Mouse (Mus musculus): ENCODE measurements around the gene Herpud2.

Gene Herpud2

DNA sequence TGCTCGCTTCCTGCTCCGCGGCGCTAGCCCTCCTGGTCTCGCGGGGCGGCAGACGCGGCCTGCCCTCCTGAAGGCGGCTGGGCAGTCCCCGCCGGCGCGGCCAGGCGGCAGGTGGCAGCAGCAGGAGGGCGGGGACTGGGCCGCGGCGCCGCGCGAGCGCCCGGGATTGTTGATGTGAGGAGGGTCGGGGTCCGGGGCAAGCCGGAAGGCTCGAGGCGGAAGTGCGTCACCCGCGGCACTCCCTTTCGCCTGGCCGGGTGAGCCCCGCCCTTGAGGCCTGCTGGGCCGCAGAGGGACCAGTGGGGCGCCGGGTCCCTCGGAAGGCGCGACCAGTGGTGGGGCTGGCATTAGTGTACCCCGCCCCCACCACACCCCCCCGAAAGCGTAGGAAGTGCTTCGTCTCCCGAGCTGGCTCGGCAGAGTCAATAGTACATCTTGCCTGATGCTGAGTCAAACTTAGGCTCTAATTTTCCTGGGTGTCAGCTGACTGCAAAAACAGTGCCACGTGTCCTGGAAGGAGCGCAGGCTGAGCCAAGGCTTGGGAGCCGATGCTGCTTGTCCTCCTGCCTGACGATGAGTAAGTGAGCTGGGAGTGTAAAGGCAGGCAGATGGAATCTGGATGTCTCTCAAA lies at the start of gene Herpud2:
Herpud2 (minus strand) TSS at position 210 of the 631 bp plus-strand sequence.
- peak; percentile 85 for DNase-seq (ENCODE audit: low read depth)

DNA sequence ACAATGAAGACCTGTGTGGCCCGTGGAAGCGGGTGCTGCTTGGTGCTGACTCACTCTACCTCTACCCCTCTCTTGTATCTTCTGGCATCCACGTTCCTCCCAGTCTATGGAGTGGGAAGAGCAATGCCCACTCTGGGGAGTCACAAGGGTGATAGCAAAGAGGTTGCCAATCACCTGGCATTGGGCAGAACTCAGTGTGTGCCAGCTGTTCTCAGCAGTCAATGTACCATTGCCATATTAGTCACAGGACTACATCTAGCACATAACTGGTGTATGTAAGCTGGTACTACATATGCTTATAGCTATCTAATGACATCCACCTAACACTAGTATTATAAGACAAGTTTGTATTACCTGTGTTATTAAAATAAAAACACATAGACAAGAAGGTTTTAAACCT lies 49.4 kb upstream of the Herpud2 start:
- DNase-seq (ENCODE audit: low read depth): no peak

DNA sequence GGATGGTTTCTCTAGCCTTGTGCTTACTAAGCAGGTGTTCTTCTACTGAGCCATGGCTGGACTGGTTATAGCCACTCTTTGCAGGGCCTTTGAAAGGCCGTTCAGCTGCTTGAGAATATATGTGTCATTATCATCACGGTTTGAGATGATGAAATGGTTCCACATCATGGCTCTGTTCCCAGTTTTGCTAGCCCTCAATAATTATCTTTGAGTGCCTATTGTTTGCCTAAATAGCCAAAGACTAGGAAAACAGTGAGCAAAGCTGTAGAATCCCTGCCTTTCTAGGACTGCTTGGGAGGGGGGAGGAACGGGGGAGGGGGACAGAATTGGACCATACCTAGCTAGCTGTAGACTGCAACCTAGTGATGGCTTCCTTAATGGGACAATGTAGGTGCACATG lies 48.5 kb upstream of the Herpud2 start:
- no peak for DNase-seq (ENCODE audit: low read depth)

GRCm38 (mm10) chr9:25196746-25197145 lies 45.1 kb upstream of the Herpud2 start:
- DNase-seq (ENCODE audit: low read depth): no peak

GRCm38 (mm10) chr9:25191612-25192011 lies 40.0 kb upstream of the Herpud2 start:
- no peak for DNase-seq (ENCODE audit: low read depth)

GRCm38 (mm10) chr9:25186501-25186900 lies 34.9 kb upstream of the Herpud2 start:
- DNase-seq (ENCODE audit: low read depth): no peak

DNA sequence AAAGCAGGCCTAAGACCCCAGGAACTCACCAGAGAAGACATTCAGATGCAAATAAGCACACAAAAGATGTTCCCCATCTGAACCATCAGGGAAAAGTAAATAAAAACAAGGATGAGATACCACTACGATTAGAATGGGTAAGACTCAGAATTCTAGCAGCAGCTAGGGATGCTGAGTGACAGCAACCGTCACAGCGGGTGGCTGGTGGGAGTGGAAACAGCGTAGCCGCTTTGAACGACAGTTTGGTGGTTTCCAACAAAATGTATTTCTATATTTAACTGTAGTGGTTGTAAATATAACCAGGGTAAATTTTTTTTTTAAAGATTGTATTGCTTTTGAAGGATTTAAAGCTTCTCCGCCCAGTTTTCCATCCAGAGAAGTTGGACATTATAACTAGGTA lies 34.2 kb upstream of the Herpud2 start:
- DNase-seq (ENCODE audit: low read depth): no peak

GRCm38 (mm10) chr9:25184606-25185005 lies 33.0 kb upstream of the Herpud2 start:
- DNase-seq (ENCODE audit: low read depth): no peak

DNA sequence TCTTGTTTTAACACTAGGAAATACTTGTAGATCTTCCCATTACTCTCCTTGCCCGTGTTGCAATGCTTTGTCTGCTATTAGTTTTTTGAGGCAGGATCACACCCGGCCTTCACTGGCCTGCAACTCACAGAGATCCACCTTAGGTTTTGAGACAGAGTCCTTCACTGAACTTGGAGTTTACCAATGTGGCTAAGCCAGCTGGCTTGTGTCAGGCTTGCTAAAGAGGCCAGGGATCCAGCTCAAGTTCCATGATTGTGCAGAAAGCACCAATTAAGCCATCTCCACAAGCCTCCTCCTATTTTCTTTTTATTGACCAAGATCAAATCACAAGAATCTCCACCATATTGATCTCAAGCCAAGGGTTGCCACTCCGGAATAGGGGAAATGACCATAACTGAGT lies 26.4 kb upstream of the Herpud2 start:
- no peak for DNase-seq (ENCODE audit: low read depth)

DNA sequence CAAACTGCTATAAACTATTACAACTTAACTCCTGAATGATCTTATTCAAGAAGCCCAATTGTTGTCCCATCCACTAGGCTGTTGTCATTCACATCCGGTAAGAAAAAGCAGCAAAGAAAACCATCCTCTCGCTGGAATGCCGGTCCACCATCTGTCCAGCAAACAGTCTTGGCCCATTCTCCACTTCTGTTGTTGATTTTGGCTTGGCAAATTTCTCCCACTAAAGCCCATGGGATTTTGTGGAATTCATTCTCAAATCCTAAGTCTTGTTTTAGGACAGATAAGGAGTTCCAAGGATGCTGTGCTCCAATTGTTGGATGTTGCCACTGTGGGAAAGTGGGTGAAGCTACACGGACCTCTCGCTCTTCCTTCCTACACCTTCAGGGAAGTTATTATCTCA lies 25.6 kb upstream of the Herpud2 start:
- DNase-seq (ENCODE audit: low read depth): no peak

DNA sequence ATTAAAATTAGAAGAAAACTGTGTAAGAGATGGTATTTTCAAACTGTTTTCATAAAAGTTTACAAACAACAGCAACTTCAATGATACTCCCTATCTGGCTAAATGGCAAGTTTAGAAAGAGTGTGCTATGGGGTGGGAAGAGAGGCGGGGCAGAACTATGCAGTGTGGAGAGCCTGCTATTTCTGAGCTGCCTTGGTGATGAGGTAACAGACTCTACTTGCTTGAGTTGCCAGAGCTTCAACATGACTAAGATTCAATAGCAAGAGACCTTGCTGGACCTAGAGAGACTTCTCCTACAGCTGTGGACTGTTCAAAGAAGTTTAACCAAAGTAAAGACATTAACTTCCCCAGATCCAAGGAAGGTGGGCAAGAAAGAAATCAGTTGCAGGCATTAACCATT lies 24.9 kb upstream of the Herpud2 start:
- DNase-seq (ENCODE audit: low read depth): no peak

GRCm38 (mm10) chr9:25175978-25176377 lies 24.4 kb upstream of the Herpud2 start:
- DNase-seq (ENCODE audit: low read depth): no peak

GRCm38 (mm10) chr9:25175039-25175442 lies 23.4 kb upstream of the Herpud2 start:
- no peak for DNase-seq (ENCODE audit: low read depth)

DNA sequence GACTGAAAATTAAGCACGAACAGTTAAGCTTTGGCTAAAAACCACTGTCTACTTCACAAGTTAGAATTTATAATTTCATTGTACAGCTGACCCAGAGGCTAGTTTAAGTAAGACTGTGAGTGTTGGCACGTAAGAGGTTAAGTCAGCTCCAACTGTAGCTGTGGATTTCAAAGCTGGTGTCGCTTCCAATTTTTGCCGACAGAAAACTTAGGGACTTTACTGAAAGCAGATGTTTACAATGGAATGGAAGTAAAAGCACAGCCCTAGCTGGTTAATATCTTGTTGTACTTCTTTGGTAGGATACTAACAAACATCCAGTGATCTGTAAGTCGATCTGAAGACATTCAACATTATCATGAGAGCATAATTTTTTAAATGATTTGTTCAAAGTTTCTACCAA lies 23.0 kb upstream of the Herpud2 start:
- DNase-seq (ENCODE audit: low read depth): no peak

DNA sequence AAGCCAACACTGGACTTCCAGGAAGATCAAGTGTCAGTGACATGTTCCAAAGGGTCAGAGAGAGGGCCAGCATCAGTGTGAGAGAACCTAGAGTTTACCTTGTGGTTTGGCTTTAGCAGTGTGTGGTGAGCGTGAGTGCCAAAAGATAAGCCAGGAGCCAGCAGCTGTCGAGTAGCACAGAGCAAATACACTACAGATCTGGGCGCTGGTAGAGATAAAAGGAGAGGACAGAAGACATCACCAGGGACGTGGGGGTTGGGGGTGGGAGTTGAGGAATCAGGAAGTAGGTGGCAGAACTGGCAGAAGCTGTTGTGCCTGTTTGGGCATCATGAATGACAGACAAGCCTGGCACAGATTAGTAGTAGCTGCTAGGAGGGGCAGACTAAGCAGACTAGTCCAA lies 21.6 kb upstream of the Herpud2 start:
- no peak for DNase-seq (ENCODE audit: low read depth)

- no peak for DNase-seq (ENCODE audit: low read depth)
Measured at GRCm38 (mm10) chr9:25169626-25170025, 18.0 kb upstream of the Herpud2 start.

- DNase-seq (ENCODE audit: low read depth): peak; percentile 72
Measured at GRCm38 (mm10) chr9:25167458-25168084, 16.0 kb upstream of the Herpud2 start.

- DNase-seq (ENCODE audit: low read depth): no peak
Measured at GRCm38 (mm10) chr9:25158218-25158617, 6.6 kb upstream of the Herpud2 start.

- no peak for DNase-seq (ENCODE audit: low read depth)
Measured at GRCm38 (mm10) chr9:25156377-25156776, 4.8 kb upstream of the Herpud2 start.

DNA sequence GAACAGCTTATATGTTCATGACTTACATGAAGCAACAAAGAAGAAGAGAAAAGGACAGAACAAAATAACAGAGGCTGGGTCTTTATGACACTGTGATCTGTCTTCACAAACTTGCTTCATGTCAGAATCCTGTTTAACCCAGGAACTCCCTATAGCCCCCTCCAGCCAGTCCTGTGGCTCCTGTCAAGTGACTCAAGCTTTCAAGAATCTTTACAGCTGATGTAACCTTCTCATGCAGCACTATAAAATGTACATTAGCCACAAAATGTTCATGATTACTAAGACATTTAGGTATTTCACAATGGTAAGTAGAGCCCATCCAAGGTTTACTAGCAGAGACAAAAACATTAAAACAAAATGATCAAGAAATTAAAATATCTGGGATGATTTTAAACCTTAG lies 1.4 kb upstream of the Herpud2 start:
- DNase-seq (ENCODE audit: low read depth): no peak

GRCm38 (mm10) chr9:25152457-25152856 lies 837 bp upstream of the Herpud2 start:
- DNase-seq (ENCODE audit: low read depth): no peak

DNA sequence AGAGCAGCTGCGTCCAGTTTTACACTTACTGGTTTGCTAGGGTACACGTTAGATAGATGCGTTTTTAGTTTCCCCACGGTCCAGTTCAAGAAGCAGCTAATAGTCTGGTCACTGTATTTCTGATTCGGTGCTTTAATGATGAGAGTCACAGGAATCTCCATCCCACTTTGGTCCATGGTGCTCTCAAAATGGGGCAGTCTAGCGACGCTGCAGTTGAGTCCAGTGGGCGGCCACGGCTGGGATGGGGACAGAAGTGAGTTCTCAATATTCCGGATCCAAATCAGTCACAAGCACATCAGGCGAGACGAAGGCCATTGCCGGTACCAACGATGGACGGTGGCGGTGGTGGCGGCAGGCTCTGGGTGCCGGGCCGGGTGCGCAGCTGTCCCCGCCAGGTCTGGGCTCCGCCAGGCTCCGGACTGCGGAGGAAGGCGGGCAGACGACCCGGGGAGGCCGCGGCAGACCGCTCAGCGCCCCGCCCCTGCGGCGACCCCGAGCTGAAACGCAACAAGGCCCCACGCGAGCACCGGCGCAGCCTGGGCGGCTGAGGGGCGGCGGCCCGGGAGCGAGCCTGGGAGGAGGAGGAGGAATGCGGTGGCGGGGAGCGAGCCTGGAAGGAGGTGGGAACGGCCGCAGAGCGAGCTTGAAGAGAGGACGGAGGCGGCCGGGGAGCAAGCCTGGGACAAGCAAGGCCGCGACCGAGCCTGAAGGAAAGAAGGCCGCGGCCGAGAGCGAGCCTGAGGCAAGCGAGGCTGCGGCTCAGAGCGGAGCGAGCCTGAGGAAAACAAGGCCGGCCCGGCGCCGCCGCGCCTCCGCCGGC lies 619 bp downstream of the Herpud2 start:
- no peak for DNase-seq (ENCODE audit: low read depth)

DNA sequence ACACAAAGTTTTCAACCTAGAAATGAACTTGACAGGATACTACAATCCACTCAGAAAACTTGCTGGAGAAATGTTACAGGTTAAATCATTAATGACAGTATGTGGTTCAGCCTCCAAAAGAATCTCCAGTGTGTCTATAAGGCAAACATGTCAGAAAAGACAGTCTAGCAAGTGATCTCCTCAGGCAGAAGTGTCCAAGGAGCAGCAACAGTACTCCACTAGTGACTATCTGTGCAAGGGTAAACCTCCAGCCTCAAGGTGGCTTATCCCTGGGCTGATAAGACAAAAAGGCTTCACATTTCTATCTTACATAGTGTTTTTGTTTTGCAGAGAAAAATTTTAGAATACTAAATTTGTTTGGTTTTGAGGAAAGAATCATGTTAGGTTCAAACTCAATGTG lies 2.9 kb downstream of the Herpud2 start:
- no peak for DNase-seq (ENCODE audit: low read depth)
